Mouse (Mus musculus) spleen, adult 2 months (tissue): ENCODE measurements around the gene Socs1. TPM values are rescaled to one million over a fixed set of nuclear protein-coding genes. Genes with fewer than 3 reads are reported as not detected.

Experiments used
- DNase-seq, 2 experiments: peaks; one replicate each; pipeline versions ENCODE4 v3.0.0 to v3.0.0-alpha.2; 2012 to 2021; ENCODE audit warnings: low spot score in 2 of 2, low read depth in 1 of 2
- H3K27ac ChIP-seq: fragments of 200-500 bp; 2 replicates; pipeline ENCODE4 v1.5.1; 2012; ENCODE audit warnings: low read length, inconsistent platforms; ENCODE audit not compliant: insufficient read depth
- H3K27me3 ChIP-seq: fragments of 200-500 bp; 2 replicates; pipeline ENCODE4 v1.6.1; 2012; ENCODE audit warnings: mild to moderate bottlenecking, moderate library complexity, low read length, inconsistent platforms; ENCODE audit not compliant: control insufficient read depth, insufficient read depth
- H3K36me3 ChIP-seq: fragments of 200-500 bp; 2 replicates; pipeline ENCODE4 v1.6.1; 2012; ENCODE audit warnings: mild to moderate bottlenecking, low read length, inconsistent platforms; ENCODE audit not compliant: control insufficient read depth, insufficient read depth
- H3K4me1 ChIP-seq: fragments of 200-500 bp; 2 replicates; pipeline ENCODE4 v1.6.1; 2011; ENCODE audit warnings: inconsistent platforms; ENCODE audit not compliant: control insufficient read depth, insufficient read depth, insufficient read length
- H3K4me3 ChIP-seq: fragments of 200-500 bp; 2 replicates; pipeline ENCODE4 v1.5.1; 2011; ENCODE audit warnings: mild to moderate bottlenecking, inconsistent platforms; ENCODE audit not compliant: insufficient read depth, insufficient read length; ENCODE audit errors: extremely low read depth
- CTCF ChIP-seq: fragments of 200-500 bp; IDR thresholded peaks from 2 replicates; pipeline ENCODE4 v1.5.1; 2011; ENCODE audit warnings: mild to moderate bottlenecking, inconsistent platforms; ENCODE audit not compliant: insufficient read depth, insufficient read length, insufficient replicate concordance; ENCODE audit errors: extremely low read depth
- POLR2A ChIP-seq: fragments of 200-500 bp; IDR thresholded peaks from 2 replicates; pipeline ENCODE4 v1.6.1; 2011; ENCODE audit warnings: low read depth, low read length, inconsistent platforms
- WGBS: fragments of 180-500 bp; shearing (Covaris S2); methylation state at CpG from one replicate; pipeline ENCODE4 v1.1.7; 2018; 5-methylcytosine and 5-hydroxymethylcytosine counted together
- polyA plus RNA-seq: library from polyadenylated mRNA; depleted of rRNA; stranded (reverse); fragments of >200 nt; gene quantifications from 2 replicates; pipeline ENCODE4 v1.2.3, GENCODE M21; 2012; rRNA removed

Socs1 gene
- 14.0 and 29.0 TPM in 2 replicates for polyA plus RNA-seq

GRCm38 (mm10) chr16:10785371-10786231 lies at the start of gene Socs1:
TSS of gene Socs1 (minus strand) at chr16:10785536.
- Histone ChIP-seq H3K4me1 (peaks cover 20% of the 10 kb centered on the region), H3K27ac (peak within 1 kb of the TSS; percentile 92), H3K27me3 (no peaks in the 10 kb centered on the region), H3K36me3 (no peaks in the 10 kb centered on the region), H3K4me3 (peak within 1 kb of the TSS; percentile 64)
- 1% methylated on average over 52 of the region's 59 CpGs for WGBS
- peak; percentile 88 to 90 for DNase-seq
- TF ChIP-seq CTCF, result no peak; the same call in 1 of the 2 replicates
- TF ChIP-seq POLR2A, result peak; percentile 97

- H3K4me3 ChIP-seq, result peak overlapping the region; percentile 89
- H3K36me3 ChIP-seq, result no peaks in the 10 kb centered on the region
- H3K27me3 ChIP-seq, result no peaks in the 10 kb centered on the region
- no peak for DNase-seq
- TF ChIP-seq POLR2A, result no peak
- no peak for TF ChIP-seq CTCF
- WGBS, result 3% methylated on average over 12 of the region's 12 CpGs
- no peak overlapping the region for H3K27ac ChIP-seq
- peaks cover 9% of the 10 kb centered on the region; the same call in 1 of the 2 replicates for H3K4me1 ChIP-seq
Measured at GRCm38 (mm10) chr16:10834542-10834910, 49.2 kb upstream of the Socs1 start.

GRCm38 (mm10) chr16:10828461-10828805 lies 43.1 kb upstream of the Socs1 start:
- no peak overlapping the region for H3K4me3 ChIP-seq
- 60% methylated on average over 4 of the region's 4 CpGs for WGBS

GRCm38 (mm10) chr16:10827766-10828460 lies 42.6 kb upstream of the Socs1 start:
- TF ChIP-seq POLR2A (no peak), CTCF (no peak)
- Histone ChIP-seq H3K27me3 (no peaks in the 10 kb centered on the region), H3K4me1 (peaks cover 6% of the 10 kb centered on the region; the same call in 1 of the 2 replicates), H3K36me3 (no peaks in the 10 kb centered on the region), H3K4me3 (no peak overlapping the region), H3K27ac (no peak overlapping the region)
- no peak for DNase-seq
- 68% methylated on average over 7 of the region's 7 CpGs for WGBS

More at GRCm38 (mm10) chr16:10828461-10828805, 43.1 kb upstream of the Socs1 start:
- TF ChIP-seq POLR2A, result no peak
- no peak for TF ChIP-seq CTCF
- H3K36me3 ChIP-seq, result no peaks in the 10 kb centered on the region
- peaks cover 6% of the 10 kb centered on the region; the same call in 1 of the 2 replicates for H3K4me1 ChIP-seq
- H3K27ac ChIP-seq, result no peak overlapping the region
- no peaks in the 10 kb centered on the region for H3K27me3 ChIP-seq
- no peak for DNase-seq

GRCm38 (mm10) chr16:10827269-10827668 lies 41.9 kb upstream of the Socs1 start:
- 71% methylated on average over 9 of the region's 9 CpGs for WGBS
- DNase-seq, result no peak
- no peak overlapping the region for H3K4me3 ChIP-seq
- no peaks in the 10 kb centered on the region for H3K36me3 ChIP-seq
- no peaks in the 10 kb centered on the region for H3K27me3 ChIP-seq
- no peak overlapping the region for H3K27ac ChIP-seq
- peaks cover 6% of the 10 kb centered on the region; the same call in 1 of the 2 replicates for H3K4me1 ChIP-seq
- TF ChIP-seq CTCF (no peak), POLR2A (no peak)

- H3K4me3 ChIP-seq, result no peak overlapping the region
- H3K36me3 ChIP-seq, result no peaks in the 10 kb centered on the region
- H3K27me3 ChIP-seq, result no peaks in the 10 kb centered on the region
- TF ChIP-seq POLR2A (no peak), CTCF (no peak)
- no peak for DNase-seq
- WGBS, result 94% methylated on average over 4 of the region's 4 CpGs
- peaks cover 13% of the 10 kb centered on the region; the same call in 1 of the 2 replicates for H3K4me1 ChIP-seq
- H3K27ac ChIP-seq, result no peak overlapping the region
Measured at GRCm38 (mm10) chr16:10825840-10826239, 40.5 kb upstream of the Socs1 start.

GRCm38 (mm10) chr16:10824536-10824935 lies 39.2 kb upstream of the Socs1 start:
- Histone ChIP-seq H3K27ac (no peak overlapping the region), H3K27me3 (no peaks in the 10 kb centered on the region), H3K36me3 (no peaks in the 10 kb centered on the region), H3K4me3 (no peak overlapping the region), H3K4me1 (peaks cover 14% of the 10 kb centered on the region; the same call in 1 of the 2 replicates)
- TF ChIP-seq CTCF (no peak), POLR2A (no peak)
- WGBS, result 92% methylated on average over 1 of the region's 1 CpGs
- DNase-seq, result no peak
